Mouse (Mus musculus) thymus, adult 2 months (tissue): ENCODE data around the gene Opa3.

ENCODE experiments used
- CTCF ChIP-seq: fragments of 200-500 bp; IDR thresholded peaks from 2 replicates; pipeline ENCODE4 v1.5.1; 2012; ENCODE audit warnings: mild to moderate bottlenecking, control low read depth, low read length, moderate library complexity, borderline replicate concordance; ENCODE audit not compliant: control insufficient read depth, poor library complexity, insufficient read depth; ENCODE audit errors: extremely low read depth
- POLR2A ChIP-seq: fragments of 200-500 bp; IDR thresholded peaks from 2 replicates; pipeline ENCODE4 v1.6.1; 2012; ENCODE audit warnings: mild to moderate bottlenecking, low read length, control low read depth, moderate library complexity; ENCODE audit not compliant: control insufficient read depth, poor library complexity, insufficient read depth; ENCODE audit errors: extremely low read depth

DNA sequence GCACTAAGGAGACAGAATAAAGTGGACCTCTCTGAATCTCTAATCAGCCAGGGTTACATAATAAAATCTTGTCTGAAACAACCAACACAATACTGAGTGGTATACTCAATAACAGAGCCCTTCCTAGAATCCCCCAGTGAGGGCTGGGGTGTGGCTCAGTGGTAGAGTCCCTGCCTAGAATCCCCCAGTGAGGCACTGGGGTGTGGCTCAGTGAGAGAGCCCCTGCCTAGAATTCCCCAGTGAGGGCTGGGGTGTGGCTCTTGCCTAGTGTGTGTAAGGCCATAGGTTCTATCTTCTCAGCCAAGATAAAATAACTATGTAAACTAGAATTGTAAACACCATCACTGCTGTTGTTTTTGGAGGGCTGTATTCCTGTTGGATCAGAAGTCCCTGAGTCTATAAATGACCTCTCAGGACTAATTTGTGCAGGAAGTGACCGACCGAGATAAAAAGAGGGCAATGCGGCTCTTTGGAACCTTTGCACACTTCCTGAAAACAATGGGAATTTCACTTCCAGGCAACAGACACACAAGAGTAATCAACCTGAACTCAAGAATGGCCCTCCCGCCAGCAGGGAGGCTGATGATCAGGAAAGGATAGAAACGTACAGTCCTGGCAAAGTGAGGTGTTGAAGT is 17.0 kb upstream of the Opa3 start:
- TF ChIP-seq POLR2A: no peak
- no peak for TF ChIP-seq CTCF
